Mouse (Mus musculus) kidney, postnatal 0 days (tissue): ENCODE data around the gene Senp3. TPM values are rescaled to one million over a fixed set of nuclear protein-coding genes. Genes with fewer than 3 reads are reported as not detected.
A peak's percentile ranks its signal among the peaks of the same experiment; 100 is the strongest.

Source experiments
- ATAC-seq: fragments of 200-750 bp; cut with Nextera tagmentation; replicated peaks from 2 replicates; pipeline ENCODE4 v1.8.0; 2017; ENCODE audit warnings: low read depth, moderate number of reproducible peaks, moderate TSS enrichment, moderate library complexity; ENCODE audit not compliant: low FRiP score
- DNase-seq: peaks from one replicate; pipeline ENCODE4 v3.0.0-alpha.2; 2016; ENCODE audit warnings: low spot score
- H3K27ac ChIP-seq: fragments of 300-500 bp; sonication (generic); 2 replicates; pipeline ENCODE4 v1.5.1; 2014; ENCODE audit warnings: mild to moderate bottlenecking
- H3K27me3 ChIP-seq: fragments of 300-500 bp; sonication (generic); 2 replicates; pipeline ENCODE4 v1.6.1; 2014; ENCODE audit warnings: low read length, mixed read lengths; ENCODE audit not compliant: insufficient read depth
- H3K36me3 ChIP-seq: fragments of 300-500 bp; sonication (generic); 2 replicates; pipeline ENCODE4 v1.6.1; 2014; ENCODE audit warnings: low read length, mixed read lengths; ENCODE audit not compliant: insufficient read depth
- H3K4me1 ChIP-seq: fragments of 300-500 bp; sonication (generic); replicated peaks from 2 replicates; pipeline ENCODE4 v1.6.1; 2014; ENCODE audit warnings: antibody characterized with exemption, low read length, mixed read lengths; ENCODE audit not compliant: insufficient read depth
- H3K4me2 ChIP-seq: fragments of 300-500 bp; sonication (generic); 2 replicates; pipeline ENCODE4 v1.6.1; 2014; ENCODE audit warnings: mild to moderate bottlenecking, low read length, moderate library complexity, mixed read lengths
- H3K4me3 ChIP-seq: fragments of 300-500 bp; sonication (generic); replicated peaks from 2 replicates; pipeline ENCODE4 v1.5.1; 2014; ENCODE audit warnings: low read depth, low read length
- H3K9ac ChIP-seq: fragments of 300-500 bp; sonication (generic); 2 replicates; pipeline ENCODE4 v1.6.1; 2014; ENCODE audit warnings: low read depth, low read length
- H3K9me3 ChIP-seq: fragments of 300-500 bp; sonication (generic); replicated peaks from 2 replicates; pipeline ENCODE4 v1.6.1; 2016; ENCODE audit warnings: low read length, inconsistent platforms, mixed read lengths
- CTCF ChIP-seq: IDR thresholded peaks from 2 replicates; pipeline ENCODE4 v1.5.1; 2016; ENCODE audit warnings: antibody characterized with exemption, low read depth, mild to moderate bottlenecking, moderate library complexity
- WGBS: fragments of 180-500 bp; shearing (Covaris S2); extraction: QIAGEN DNeasy Blood & Tissue Kit; methylation state at CpG from one replicate; pipeline ENCODE4 v1.1.7; 2014; 5-methylcytosine and 5-hydroxymethylcytosine counted together
- polyA plus RNA-seq: library from polyadenylated mRNA; unstranded; fragments of >200 nt; fragmentation: Nextera tagmentation; extraction: Ambion mirVana; gene quantifications from 2 replicates; pipeline ENCODE4 v1.2.1, GENCODE M21; 2015

The Senp3 gene
- polyA plus RNA-seq, 1 experiment from 2014 or later: 52.2 TPM

DNA sequence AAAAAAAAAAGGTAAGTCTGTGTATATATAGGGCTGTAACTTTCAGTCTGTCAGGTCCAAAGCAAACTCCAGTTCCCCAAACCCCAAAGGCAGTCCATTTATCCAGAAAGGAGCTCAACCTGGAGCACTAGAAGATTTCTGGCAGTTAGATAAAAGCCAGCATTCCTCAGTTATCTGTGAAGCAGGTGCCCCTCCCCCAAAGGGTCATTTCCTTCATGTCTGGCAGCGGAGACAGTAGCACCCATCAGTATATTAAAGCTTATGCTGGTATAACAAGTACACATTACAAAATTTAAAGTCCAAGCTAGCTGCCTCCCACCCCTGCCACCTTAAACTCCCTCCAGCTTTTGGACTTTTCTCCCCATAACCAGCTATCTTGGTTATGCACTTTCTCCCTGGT is 17.7 kb upstream of the Senp3 start:
- Histone ChIP-seq H3K4me3 (no peak overlapping the region), H3K36me3 (no peaks in the 10 kb centered on the region), H3K9ac (no peak overlapping the region), H3K27me3 (no peaks in the 10 kb centered on the region), H3K4me1 (peaks cover 8% of the 10 kb centered on the region), H3K27ac (no peak overlapping the region), H3K9me3 (no peaks in the 10 kb centered on the region), H3K4me2 (no peak overlapping the region)
- WGBS: 47% methylated on average over 1 of the region's 1 CpGs
- DNase-seq (no peak), ATAC-seq (no peak)
- no peak for TF ChIP-seq CTCF

DNA sequence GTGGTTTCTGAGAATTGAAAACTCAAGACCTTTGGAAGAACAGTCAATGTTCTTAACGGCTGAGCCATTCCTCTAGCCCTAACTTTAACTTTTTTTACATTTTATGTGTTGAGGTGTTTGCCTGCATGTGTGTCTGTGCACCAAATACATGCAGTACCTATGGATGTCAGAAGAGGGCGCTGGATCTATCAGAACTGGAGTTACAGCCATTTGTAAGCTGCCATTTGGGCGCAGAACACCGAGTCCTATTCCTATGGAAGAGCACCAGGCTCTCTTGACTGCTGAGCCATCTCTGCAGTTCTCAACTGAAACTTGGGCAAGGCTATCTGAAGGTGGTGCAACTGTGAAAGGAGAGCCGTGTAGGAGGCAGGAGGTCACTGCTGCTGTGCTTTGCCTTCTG is 16.7 kb upstream of the Senp3 start:
- 69% methylated on average over 5 of the region's 5 CpGs for WGBS
- H3K36me3 ChIP-seq: no peaks in the 10 kb centered on the region

DNA sequence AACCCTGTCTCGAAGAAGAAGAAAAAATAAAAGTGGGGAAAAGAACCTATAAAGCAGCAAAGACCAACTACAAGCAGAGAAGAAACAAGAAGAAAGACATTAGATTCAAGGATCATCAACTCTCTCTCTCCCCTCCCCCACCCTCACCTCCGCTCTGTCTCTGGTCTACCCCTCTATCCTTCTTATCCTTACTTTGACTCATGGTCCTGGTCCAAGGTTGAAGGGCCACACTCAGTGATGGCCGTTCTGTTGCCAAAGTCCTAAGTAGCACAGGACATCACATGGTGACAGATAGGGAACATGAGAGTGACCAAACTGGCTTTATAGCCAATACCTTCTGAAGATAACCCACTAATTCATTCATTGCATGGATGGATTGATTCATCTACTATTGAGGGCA is 15.5 kb upstream of the Senp3 start:
- no peak for ATAC-seq
- no peak overlapping the region for H3K4me2 ChIP-seq
- H3K9me3 ChIP-seq: no peaks in the 10 kb centered on the region
- no peak overlapping the region for H3K9ac ChIP-seq
- no peak for DNase-seq
- no peaks in the 10 kb centered on the region for H3K27me3 ChIP-seq
- H3K36me3 ChIP-seq: no peaks in the 10 kb centered on the region
- TF ChIP-seq CTCF: no peak
- H3K4me1 ChIP-seq: peaks cover 14% of the 10 kb centered on the region
- no peak overlapping the region for H3K27ac ChIP-seq
- H3K4me3 ChIP-seq: no peak overlapping the region
- 87% methylated on average over 3 of the region's 3 CpGs for WGBS

More for the DNA sequence above, 16.7 kb upstream of the Senp3 start:
- ATAC-seq: no peak
- Histone ChIP-seq H3K4me2 (no peak overlapping the region), H3K27me3 (no peaks in the 10 kb centered on the region), H3K4me1 (peaks cover 9% of the 10 kb centered on the region), H3K9me3 (no peaks in the 10 kb centered on the region), H3K9ac (no peak overlapping the region), H3K27ac (no peak overlapping the region), H3K4me3 (no peak overlapping the region)
- TF ChIP-seq CTCF: peak; percentile 34; the same call in 1 of the 2 replicates
- no peak for DNase-seq

DNA sequence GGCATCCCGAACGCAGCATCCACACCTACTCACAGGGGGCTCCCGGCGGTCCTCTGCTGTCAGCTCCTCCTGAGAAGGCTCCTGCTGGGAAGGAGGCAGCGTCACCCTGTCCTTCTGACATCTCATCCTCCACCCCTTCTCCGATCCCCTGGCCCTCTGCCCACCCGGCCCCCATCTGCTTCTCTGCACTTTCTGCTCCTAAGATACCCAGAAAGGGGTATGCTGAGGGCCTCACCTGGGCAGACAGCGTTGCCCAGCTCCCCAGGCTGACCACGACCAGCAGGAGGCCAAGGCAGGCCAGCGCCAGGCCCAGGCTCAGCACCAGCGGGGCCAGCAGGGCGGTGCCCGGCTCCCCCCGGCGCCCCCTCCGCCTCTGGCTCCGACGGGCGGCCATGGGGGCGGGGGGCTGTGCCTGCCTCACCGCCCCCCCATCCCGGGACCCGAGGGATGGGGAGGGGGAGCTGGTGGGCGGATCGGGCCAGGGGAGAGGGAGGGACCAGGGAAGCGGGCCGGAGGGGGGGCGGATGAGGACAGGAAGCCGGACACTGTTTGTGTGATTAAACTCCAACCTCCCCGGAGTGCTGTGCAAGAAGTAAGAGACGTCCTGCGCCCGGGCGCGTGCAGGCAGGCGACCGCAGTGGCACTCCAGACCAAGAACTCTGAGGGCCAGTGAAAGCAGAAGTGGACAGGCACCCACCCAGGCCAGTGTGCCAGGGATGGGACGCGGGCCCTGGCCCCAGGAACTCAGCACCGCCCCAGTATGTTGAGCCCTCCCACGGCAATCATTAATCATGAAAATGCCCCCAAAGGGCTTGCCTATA is 13.7 kb upstream of the Senp3 start, which contains the start of the genes Tnfsf12 and Tnfsfm13:
Gene Tnfsf12, minus strand, starts transcription at position 489 of the 821 bp plus-strand sequence.
Gene Tnfsfm13, minus strand, starts transcription at position 738 of the 821 bp plus-strand sequence.
- peak; percentile 88 for DNase-seq
- peak within 1 kb of the TSS; percentile 63 for H3K4me3 ChIP-seq
- H3K27ac ChIP-seq: peak within 1 kb of the TSS; percentile 88
- TF ChIP-seq CTCF: peak; percentile 36; the same call in 1 of the 2 replicates
- no peaks in the 10 kb centered on the region for H3K36me3 ChIP-seq
- no peaks in the 10 kb centered on the region for H3K27me3 ChIP-seq
- WGBS: 2% methylated on average over 40 of the region's 41 CpGs
- ATAC-seq: peak; percentile 69
- H3K4me2 ChIP-seq: peak within 1 kb of the TSS; percentile 88
- no peaks in the 10 kb centered on the region for H3K9me3 ChIP-seq
- peak within 1 kb of the TSS; percentile 88 for H3K9ac ChIP-seq
- H3K4me1 ChIP-seq: peaks cover 14% of the 10 kb centered on the region

- peaks cover 14% of the 10 kb centered on the region for H3K4me1 ChIP-seq
- 28% methylated on average over 6 of the region's 6 CpGs for WGBS
- peak overlapping the region; percentile 88 for H3K9ac ChIP-seq
- H3K4me3 ChIP-seq: peak overlapping the region; percentile 63
- H3K27me3 ChIP-seq: no peaks in the 10 kb centered on the region
- DNase-seq (no peak), ATAC-seq (no peak)
- peak overlapping the region; percentile 88 for H3K4me2 ChIP-seq
- peak overlapping the region; percentile 88 for H3K27ac ChIP-seq
- TF ChIP-seq CTCF: no peak
- no peaks in the 10 kb centered on the region for H3K36me3 ChIP-seq
- H3K9me3 ChIP-seq: no peaks in the 10 kb centered on the region
These were observed 13.1 kb upstream of the Senp3 start for GRCm38 (mm10) chr11:69695046-69695360.

DNA sequence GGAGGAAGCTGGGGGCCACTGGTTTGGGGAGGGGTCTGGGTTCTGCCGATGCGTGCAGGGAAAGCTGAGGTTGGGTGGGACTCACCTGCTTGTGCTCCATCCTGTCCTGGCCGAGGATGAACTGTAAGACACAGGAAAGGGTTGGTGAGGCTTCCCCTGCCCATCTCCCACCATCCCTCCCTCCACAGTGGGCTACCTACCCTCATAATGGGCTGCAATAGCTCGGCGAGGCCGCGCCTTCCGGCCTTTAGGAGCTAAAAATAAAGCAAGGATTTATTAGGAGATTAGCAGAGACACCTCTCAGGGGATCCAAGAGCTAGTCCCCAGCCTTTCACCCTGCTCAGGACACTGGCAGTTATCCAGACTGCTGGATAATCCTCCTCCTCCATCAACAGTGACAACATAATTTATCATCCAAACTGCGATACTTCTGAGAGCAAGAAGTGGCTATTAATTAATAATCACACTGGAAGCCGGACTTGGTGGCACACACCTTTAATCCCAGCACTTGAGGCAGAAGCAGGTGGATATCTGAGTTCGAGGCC is 11.6 kb upstream of the Senp3 start:
- no peak for TF ChIP-seq CTCF
- DNase-seq: no peak
- H3K4me2 ChIP-seq: no peak overlapping the region
- no peaks in the 10 kb centered on the region for H3K27me3 ChIP-seq
- ATAC-seq: no peak
- H3K4me3 ChIP-seq: no peak overlapping the region
- H3K36me3 ChIP-seq: no peaks in the 10 kb centered on the region
- H3K9me3 ChIP-seq: no peaks in the 10 kb centered on the region
- no peak overlapping the region for H3K9ac ChIP-seq
- peaks cover 14% of the 10 kb centered on the region for H3K4me1 ChIP-seq
- H3K27ac ChIP-seq: peak overlapping the region; percentile 39; the same call in 1 of the 2 replicates
- 50% methylated on average over 11 of the region's 11 CpGs for WGBS
